Mouse (Mus musculus) kidney, postnatal 36 days (tissue): ENCODE results near the gene Dnajb4.

ENCODE experiments used
- DNase-seq, 2 experiments: peaks; one replicate each; pipeline ENCODE4 v3.0.0; 2021 to 2022; ENCODE audit warnings: mixed read lengths in 2 of 2

The Dnajb4 gene

GRCm38 (mm10) chr3:152171236-152171635 lies 38.9 kb downstream of the Dnajb4 start:
- DNase-seq, result no peak

- DNase-seq, result no peak
These were observed 39.7 kb downstream of the Dnajb4 start for GRCm38 (mm10) chr3:152170407-152170806.

DNA sequence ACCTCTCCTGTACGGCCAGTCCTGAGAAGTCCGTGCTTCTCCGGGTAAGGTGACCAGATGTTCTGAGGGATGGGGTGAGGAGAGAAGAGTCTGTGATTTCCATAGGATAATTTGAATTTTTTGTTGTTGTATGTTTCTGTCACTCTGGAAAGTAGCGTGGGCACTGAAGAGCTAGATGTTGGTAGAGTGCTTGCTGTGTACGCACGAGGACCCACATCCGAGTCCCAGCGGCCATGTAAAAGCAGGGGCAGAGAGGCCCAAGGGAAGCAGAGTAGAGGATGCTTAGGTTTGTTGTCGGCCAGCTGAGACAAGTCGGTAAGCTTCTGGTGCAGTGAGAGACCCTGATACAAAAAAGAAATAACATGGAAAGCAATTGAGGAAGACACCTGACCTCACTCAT lies 42.1 kb downstream of the Dnajb4 start:
- DNase-seq, result no peak

DNA sequence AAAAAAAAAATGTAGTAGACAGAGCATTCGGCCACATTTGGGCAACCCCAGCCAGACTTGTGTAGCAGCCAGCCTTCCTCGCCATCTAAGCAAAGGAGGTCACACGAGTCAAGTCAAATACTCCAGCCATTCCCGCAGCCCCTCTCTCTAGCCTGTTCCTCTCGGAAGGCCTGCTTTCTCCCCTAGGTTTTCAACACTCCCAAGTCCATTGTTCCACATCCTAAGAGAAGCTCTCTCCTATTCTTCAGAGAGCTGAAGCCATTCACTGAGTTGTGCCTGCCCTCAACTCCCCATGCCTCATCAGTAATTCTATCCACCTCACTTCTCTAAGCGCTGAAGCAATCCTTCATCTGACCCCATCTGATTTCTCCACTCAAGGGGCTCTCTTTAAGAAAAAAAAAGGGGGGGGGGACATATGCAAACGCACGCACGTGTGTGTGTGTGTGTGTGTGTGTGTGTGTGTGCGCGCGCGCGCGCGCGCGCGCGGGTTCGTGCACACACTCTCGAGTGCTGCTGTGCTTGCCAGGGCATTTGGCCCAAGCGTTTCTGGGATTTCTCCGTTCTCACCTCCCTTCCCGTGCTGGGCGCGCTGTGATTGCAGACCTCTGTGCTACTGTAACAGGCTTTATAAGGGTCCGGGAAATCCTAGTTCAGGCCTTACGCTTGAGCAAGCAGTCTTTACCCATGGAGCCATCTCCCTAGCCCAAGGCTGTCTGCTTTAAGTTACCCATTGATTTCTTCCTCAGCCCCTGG lies 43.2 kb downstream of the Dnajb4 start:
- no peak for DNase-seq

- DNase-seq, result no peak
These were observed 44.0 kb downstream of the Dnajb4 start, which contains the start of gene Gipc2 for GRCm38 (mm10) chr3:152166099-152166423. Gipc2 (minus strand) TSS chr3:152166230.

DNA sequence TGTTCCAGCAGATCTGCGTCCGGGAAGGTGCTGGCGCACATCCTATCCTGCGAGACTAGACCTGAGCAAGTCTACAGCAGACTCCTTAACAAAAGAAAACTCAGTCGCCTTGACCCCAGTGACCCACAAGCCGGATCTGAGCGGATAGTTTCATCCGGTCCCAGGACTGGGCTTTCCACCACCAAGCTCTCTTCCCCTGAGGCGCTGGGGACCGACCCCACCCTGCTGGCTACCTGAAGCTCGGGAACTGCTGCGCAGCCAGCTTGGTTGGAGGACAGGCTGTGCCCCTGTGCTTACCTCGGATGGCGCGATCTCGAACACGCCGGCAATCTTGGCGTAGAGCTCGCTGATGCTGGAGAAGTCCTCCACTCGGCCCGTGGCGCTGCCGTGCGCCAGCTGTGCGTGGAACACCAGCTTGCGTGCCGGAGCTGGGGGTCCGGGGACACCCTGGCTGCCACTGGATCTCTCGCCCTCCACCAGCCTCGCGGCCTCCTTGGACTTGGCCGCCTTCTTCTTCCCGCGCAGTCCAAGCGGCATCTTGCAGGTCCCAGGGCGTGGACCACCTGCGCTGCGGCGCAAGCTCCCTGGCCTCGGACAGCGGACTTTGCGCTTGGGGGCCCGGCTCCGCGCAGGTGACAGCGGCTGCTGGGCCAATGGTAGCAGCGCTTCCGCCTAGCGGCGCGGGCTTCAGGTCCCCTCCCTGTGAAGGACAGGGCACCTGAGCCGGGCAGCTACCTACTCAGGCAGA lies 44.6 kb downstream of the Dnajb4 start:
- DNase-seq, result peak; percentile 86 to 87

GRCm38 (mm10) chr3:152165014-152165350 lies 45.1 kb downstream of the Dnajb4 start:
- no peak for DNase-seq

GRCm38 (mm10) chr3:152163320-152163719 lies 46.8 kb downstream of the Dnajb4 start:
- no peak for DNase-seq

DNA sequence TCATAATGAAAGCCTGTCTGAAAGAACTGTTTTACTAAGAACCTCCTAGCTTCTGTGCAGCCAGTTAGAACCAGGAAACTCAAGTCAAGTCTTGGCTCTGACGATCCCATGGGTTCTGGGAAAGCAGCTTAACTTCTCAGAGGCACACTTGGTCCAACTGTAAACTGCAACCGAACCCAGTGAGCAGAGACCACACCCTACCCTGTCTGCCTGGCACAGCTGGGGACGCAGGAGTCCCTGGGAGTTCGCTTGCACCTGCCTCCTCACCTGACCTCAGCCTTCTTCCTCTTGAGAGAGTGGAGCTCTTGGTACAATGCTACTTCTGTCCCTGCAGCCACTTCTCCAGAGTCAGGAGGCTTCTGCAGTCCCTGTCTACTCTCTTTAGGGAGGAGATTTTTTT lies 49.5 kb downstream of the Dnajb4 start:
- peak; percentile 33 to 50 for DNase-seq

- DNase-seq, result no peak
These were observed 50.8 kb downstream of the Dnajb4 start for GRCm38 (mm10) chr3:152159321-152159720.

DNA sequence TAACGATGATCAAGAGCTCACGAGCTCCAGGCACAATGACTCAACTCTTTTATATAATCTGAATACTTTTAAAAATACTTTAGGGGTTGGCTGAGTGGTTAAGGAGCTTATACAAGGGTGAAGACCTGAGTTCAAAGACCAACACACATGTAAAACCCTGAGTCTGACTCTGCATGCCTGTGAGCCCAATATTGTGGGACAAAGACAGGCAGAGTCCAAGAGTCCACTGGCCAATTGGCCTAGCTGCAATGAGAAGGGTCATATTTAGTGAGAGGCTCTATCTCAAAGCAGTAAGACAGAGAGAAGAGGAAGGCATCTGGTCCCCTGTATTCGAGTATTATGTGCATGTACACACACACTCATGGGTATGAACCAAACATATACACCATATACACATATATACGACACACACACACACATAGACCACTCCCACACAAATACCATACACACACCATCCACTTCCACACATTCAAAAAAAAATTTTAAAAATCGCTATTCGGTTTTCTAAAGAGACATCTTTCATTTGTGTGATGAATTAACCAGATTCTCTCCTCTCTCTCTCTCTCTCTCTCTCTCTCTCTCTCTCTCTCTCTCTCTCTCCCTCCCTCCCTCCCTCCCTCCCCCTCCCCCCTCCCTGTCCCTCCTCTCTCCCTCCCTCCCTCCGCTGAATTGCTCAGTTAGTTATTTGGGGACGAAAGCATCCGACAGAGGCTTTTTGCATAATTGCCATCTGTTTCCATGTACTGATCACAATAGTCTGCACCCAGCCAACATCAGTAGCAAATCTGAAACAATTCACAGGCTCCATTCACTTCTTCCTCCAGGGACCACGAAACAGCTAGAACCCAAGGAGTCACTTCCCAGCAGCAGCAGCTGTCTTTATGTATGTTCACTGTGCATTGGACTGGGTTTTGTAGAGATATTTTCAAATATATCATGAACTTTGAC lies 51.5 kb downstream of the Dnajb4 start:
- DNase-seq, result peak; percentile 63 to 70

DNA sequence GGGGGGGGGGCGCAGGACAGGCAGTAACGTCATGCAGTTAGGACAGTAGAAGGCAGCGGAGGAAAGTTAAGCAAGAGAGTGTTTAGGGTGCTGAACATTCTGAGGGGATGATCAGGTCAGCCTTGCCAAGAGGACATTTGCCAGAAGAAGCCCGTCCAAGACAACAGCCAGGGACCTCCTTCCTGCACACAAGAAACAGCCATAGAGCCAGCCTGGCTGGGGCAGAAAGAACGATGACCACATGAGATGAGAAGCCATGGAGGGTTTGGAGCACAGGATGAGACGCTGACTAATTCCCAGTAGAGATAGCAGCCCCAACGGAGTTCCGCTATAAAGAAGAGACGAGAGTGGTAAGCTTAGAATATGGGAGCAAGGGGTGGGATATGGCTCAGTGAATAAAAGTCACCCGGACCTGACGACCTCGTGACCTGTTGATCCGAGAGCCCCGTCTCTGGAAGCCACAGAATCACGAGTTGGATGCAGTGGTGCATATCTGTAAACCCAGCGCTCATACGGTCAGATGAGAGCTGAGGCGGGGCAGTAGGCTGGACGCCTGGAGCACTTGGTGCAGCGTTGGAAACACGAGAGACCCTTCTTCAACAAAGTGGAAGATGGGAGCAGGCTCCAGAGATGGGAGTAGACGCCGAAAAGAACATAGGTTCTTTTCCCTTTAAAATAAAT lies 53.1 kb downstream of the Dnajb4 start:
- peak; percentile 79 to 86 for DNase-seq

GRCm38 (mm10) chr3:152155296-152155948 lies 54.7 kb downstream of the Dnajb4 start:
- no peak for DNase-seq

GRCm38 (mm10) chr3:152154095-152154494 lies 56.0 kb downstream of the Dnajb4 start:
- no peak for DNase-seq

- DNase-seq, result no peak
These were observed 57.0 kb downstream of the Dnajb4 start for GRCm38 (mm10) chr3:152153152-152153551.

- no peak for DNase-seq
These were observed 57.7 kb downstream of the Dnajb4 start for GRCm38 (mm10) chr3:152152483-152152804.

- DNase-seq, result peak; percentile 77 to 84
These were observed 58.2 kb downstream of the Dnajb4 start for GRCm38 (mm10) chr3:152151725-152152482.

- DNase-seq, result peak; percentile 67 to 88
These were observed 60.2 kb downstream of the Dnajb4 start for GRCm38 (mm10) chr3:152149863-152150262.

GRCm38 (mm10) chr3:152149449-152149848 lies 60.7 kb downstream of the Dnajb4 start:
- peak; percentile 43 to 52 for DNase-seq

GRCm38 (mm10) chr3:152147085-152147831 lies 62.8 kb downstream of the Dnajb4 start:
- DNase-seq, result peak in 1 of 2 experiments; percentile 28

GRCm38 (mm10) chr3:152145186-152145585 lies 64.9 kb downstream of the Dnajb4 start:
- peak; percentile 56 to 71 for DNase-seq
